Mouse (Mus musculus): Measurements from ENCODE around the gene Myf5. TPM values are rescaled to one million over a fixed set of nuclear protein-coding genes. Genes with fewer than 3 reads are reported as not detected.

The Myf5 gene
- polyA plus RNA-seq (2015; fragmentation: Nextera tagmentation; extraction: Ambion mirVana): 0.14 and 0.21 TPM in 2 replicates

GRCm38 (mm10) chr10:107485870-107486269 lies at the start of gene Myf5:
TSS of gene Myf5 (minus strand) at chr10:107486134.
- ATAC-seq: no peak

GRCm38 (mm10) chr10:107528758-107529157 lies 42.8 kb upstream of the Myf5 start:
- ATAC-seq (no peak), DNase-seq (ENCODE audit: low spot score) (no peak)
- Histone ChIP-seq H3K9ac (replicated peaks; ENCODE audit: low read depth) (no peak overlapping the region), H3K4me3 (ENCODE audit: low read depth, low read length) (no peak overlapping the region), H3K36me3 (ENCODE audit: insufficient read depth, low read length) (no peaks in the 10 kb centered on the region), H3K4me2 (replicated peaks; ENCODE audit: low read depth, low read length) (no peak overlapping the region), H3K4me1 (ENCODE audit: insufficient read depth, low read depth, low read length) (no peaks in the 10 kb centered on the region), H3K27ac (ENCODE audit: low read length) (no peak overlapping the region), H3K9me3 (ENCODE audit: low read length) (no peaks in the 10 kb centered on the region), H3K27me3 (replicated peaks; ENCODE audit: insufficient read depth, low read length) (no peaks in the 10 kb centered on the region)
- 56% methylated on average over 1 of the region's 1 CpGs for WGBS
- TF ChIP-seq EP300 (IDR thresholded peaks at IDR 0.05) (no peak), CTCF (IDR thresholded peaks at IDR 0.05) (no peak)

More at GRCm38 (mm10) chr10:107485870-107486269, at the start of gene Myf5:
- Histone ChIP-seq H3K4me3 (ENCODE audit: low read depth, low read length) (no peak within 1 kb of the TSS), H3K36me3 (ENCODE audit: insufficient read depth, low read length) (no peaks in the 10 kb centered on the region), H3K4me1 (ENCODE audit: insufficient read depth, low read depth, low read length) (no peaks in the 10 kb centered on the region), H3K9ac (replicated peaks; ENCODE audit: low read depth) (no peak within 1 kb of the TSS), H3K4me2 (replicated peaks; ENCODE audit: low read depth, low read length) (no peak within 1 kb of the TSS), H3K9me3 (ENCODE audit: low read length) (no peaks in the 10 kb centered on the region), H3K27me3 (replicated peaks; ENCODE audit: insufficient read depth, low read length) (no peaks in the 10 kb centered on the region), H3K27ac (ENCODE audit: low read length) (no peak within 1 kb of the TSS)
- DNase-seq (ENCODE audit: low spot score): no peak
- WGBS: 74% methylated on average over 8 of the region's 8 CpGs
- TF ChIP-seq EP300 (IDR thresholded peaks at IDR 0.05): no peak
- TF ChIP-seq CTCF (IDR thresholded peaks at IDR 0.05): no peak

- no peak overlapping the region for H3K27ac ChIP-seq (ENCODE audit: low read length)
- H3K36me3 ChIP-seq (ENCODE audit: insufficient read depth, low read length): no peaks in the 10 kb centered on the region
- no peaks in the 10 kb centered on the region for H3K4me1 ChIP-seq (ENCODE audit: insufficient read depth, low read depth, low read length)
- DNase-seq (ENCODE audit: low spot score): no peak
- no peaks in the 10 kb centered on the region for H3K9me3 ChIP-seq (ENCODE audit: low read length)
- WGBS: 56% methylated on average over 5 of the region's 5 CpGs
- H3K27me3 ChIP-seq (replicated peaks; ENCODE audit: insufficient read depth, low read length): no peaks in the 10 kb centered on the region
- no peak overlapping the region for H3K4me2 ChIP-seq (replicated peaks; ENCODE audit: low read depth, low read length)
- no peak overlapping the region for H3K4me3 ChIP-seq (ENCODE audit: low read depth, low read length)
- no peak overlapping the region for H3K9ac ChIP-seq (replicated peaks; ENCODE audit: low read depth)
- no peak for ATAC-seq
- TF ChIP-seq EP300 (IDR thresholded peaks at IDR 0.05): no peak
- no peak for TF ChIP-seq CTCF (IDR thresholded peaks at IDR 0.05)
These were observed 33.3 kb upstream of the Myf5 start for GRCm38 (mm10) chr10:107519216-107519615.

GRCm38 (mm10) chr10:107516641-107517040 lies 30.7 kb upstream of the Myf5 start:
- no peak overlapping the region for H3K9ac ChIP-seq (replicated peaks; ENCODE audit: low read depth)
- ATAC-seq (no peak), DNase-seq (ENCODE audit: low spot score) (no peak)
- no peaks in the 10 kb centered on the region for H3K36me3 ChIP-seq (ENCODE audit: insufficient read depth, low read length)
- H3K9me3 ChIP-seq (ENCODE audit: low read length): no peaks in the 10 kb centered on the region
- no peak overlapping the region for H3K27ac ChIP-seq (ENCODE audit: low read length)
- H3K4me1 ChIP-seq (ENCODE audit: insufficient read depth, low read depth, low read length): no peaks in the 10 kb centered on the region
- H3K27me3 ChIP-seq (replicated peaks; ENCODE audit: insufficient read depth, low read length): no peaks in the 10 kb centered on the region
- TF ChIP-seq EP300 (IDR thresholded peaks at IDR 0.05) (no peak), CTCF (IDR thresholded peaks at IDR 0.05) (no peak)
- H3K4me2 ChIP-seq (replicated peaks; ENCODE audit: low read depth, low read length): no peak overlapping the region
- H3K4me3 ChIP-seq (ENCODE audit: low read depth, low read length): no peak overlapping the region
- WGBS: 62% methylated on average over 7 of the region's 7 CpGs

GRCm38 (mm10) chr10:107514735-107515134 lies 28.8 kb upstream of the Myf5 start:
- WGBS: 78% methylated on average over 7 of the region's 7 CpGs
- H3K27ac ChIP-seq (ENCODE audit: low read length): no peak overlapping the region
- no peak for TF ChIP-seq EP300 (IDR thresholded peaks at IDR 0.05)
- no peak for TF ChIP-seq CTCF (IDR thresholded peaks at IDR 0.05)
- H3K4me1 ChIP-seq (ENCODE audit: insufficient read depth, low read depth, low read length): no peaks in the 10 kb centered on the region
- DNase-seq (ENCODE audit: low spot score): no peak
- H3K27me3 ChIP-seq (replicated peaks; ENCODE audit: insufficient read depth, low read length): no peaks in the 10 kb centered on the region
- no peak overlapping the region for H3K4me2 ChIP-seq (replicated peaks; ENCODE audit: low read depth, low read length)
- H3K9me3 ChIP-seq (ENCODE audit: low read length): no peaks in the 10 kb centered on the region
- no peak overlapping the region for H3K9ac ChIP-seq (replicated peaks; ENCODE audit: low read depth)
- no peaks in the 10 kb centered on the region for H3K36me3 ChIP-seq (ENCODE audit: insufficient read depth, low read length)
- no peak overlapping the region for H3K4me3 ChIP-seq (ENCODE audit: low read depth, low read length)
- ATAC-seq: no peak

- no peaks in the 10 kb centered on the region for H3K36me3 ChIP-seq (ENCODE audit: insufficient read depth, low read length)
- 68% methylated on average over 2 of the region's 2 CpGs for WGBS
- no peak overlapping the region for H3K4me2 ChIP-seq (replicated peaks; ENCODE audit: low read depth, low read length)
These were observed 20.5 kb upstream of the Myf5 start for GRCm38 (mm10) chr10:107506397-107506796.

GRCm38 (mm10) chr10:107503430-107503829 lies 17.5 kb upstream of the Myf5 start:
- ATAC-seq (no peak), DNase-seq (ENCODE audit: low spot score) (peak; percentile 34)
- H3K9me3 ChIP-seq (ENCODE audit: low read length): no peaks in the 10 kb centered on the region
- no peaks in the 10 kb centered on the region for H3K27me3 ChIP-seq (replicated peaks; ENCODE audit: insufficient read depth, low read length)
- H3K27ac ChIP-seq (ENCODE audit: low read length): no peak overlapping the region
- no peak overlapping the region for H3K4me3 ChIP-seq (ENCODE audit: low read depth, low read length)
- TF ChIP-seq EP300 (IDR thresholded peaks at IDR 0.05) (no peak), CTCF (IDR thresholded peaks at IDR 0.05) (no peak)
- WGBS: 42% methylated on average over 4 of the region's 4 CpGs
- H3K4me1 ChIP-seq (ENCODE audit: insufficient read depth, low read depth, low read length): no peaks in the 10 kb centered on the region
- no peak overlapping the region for H3K9ac ChIP-seq (replicated peaks; ENCODE audit: low read depth)
- no peaks in the 10 kb centered on the region for H3K36me3 ChIP-seq (ENCODE audit: insufficient read depth, low read length)
- H3K4me2 ChIP-seq (replicated peaks; ENCODE audit: low read depth, low read length): no peak overlapping the region

More at GRCm38 (mm10) chr10:107506397-107506796, 20.5 kb upstream of the Myf5 start:
- Histone ChIP-seq H3K9me3 (ENCODE audit: low read length) (no peaks in the 10 kb centered on the region), H3K27ac (ENCODE audit: low read length) (no peak overlapping the region), H3K4me1 (ENCODE audit: insufficient read depth, low read depth, low read length) (no peaks in the 10 kb centered on the region), H3K9ac (replicated peaks; ENCODE audit: low read depth) (no peak overlapping the region), H3K27me3 (replicated peaks; ENCODE audit: insufficient read depth, low read length) (no peaks in the 10 kb centered on the region), H3K4me3 (ENCODE audit: low read depth, low read length) (no peak overlapping the region)
- no peak for TF ChIP-seq EP300 (IDR thresholded peaks at IDR 0.05)
- no peak for TF ChIP-seq CTCF (IDR thresholded peaks at IDR 0.05)
- no peak for ATAC-seq
- no peak for DNase-seq (ENCODE audit: low spot score)
